25 mouse cellular contexts compared by ENCODE assay signal in genomic region chr1:42365648-42366324, GRCm38 (mm10).
A peak's percentile ranks its signal among the peaks of the same experiment; 100 is the strongest.
DNase-seq lines count a peak whose midpoint lies in the region; ATAC-seq lines count a peak whose summit lies in the region.
"Had no signal": no experiment of that assay in that cellular context is flagged by ENCODE, and none has a peak within 500 bp of the region (broad histone marks: within the 10 kb centered on the region; RNA-seq: fewer than 3 reads in every experiment).

No protein-coding gene starts in this region.

- H3K4me1 ChIP-seq in forebrain, embryonic 12.5 days = no peaks in the 10 kb centered on the region
- 0 out of 2 replicates have a peak, but pooled peaks cover 6% of the 10 kb centered on the region for H3K4me1 ChIP-seq in forebrain, embryonic 10.5 days
- H3K4me1 ChIP-seq in neural tube, embryonic 13.5 days (replicated peaks) = no peaks in the 10 kb centered on the region; the same call in 1 of the 2 replicates
- H3K4me1 ChIP-seq in neural tube, embryonic 15.5 days = 0 out of 2 replicates have a peak, but pooled peaks cover 2% of the 10 kb centered on the region
- H3K4me1 ChIP-seq in forebrain, embryonic 15.5 days = no peaks in the 10 kb centered on the region; the same call in 1 of the 2 replicates
- H3K4me1 ChIP-seq: embryonic facial prominence, embryonic 12.5 days; embryonic facial prominence, embryonic 15.5 days; heart, embryonic 12.5 days; heart, embryonic 15.5 days; intestine, embryonic 15.5 days had no signal

- no peak overlapping the region for H3K27ac ChIP-seq in forebrain, embryonic 12.5 days
- H3K27ac ChIP-seq in forebrain, embryonic 10.5 days = no peak overlapping the region
- H3K27ac ChIP-seq in neural tube, embryonic 13.5 days (replicated peaks) = peak overlapping the region; percentile 28; the same call in 1 of the 2 replicates
- no peak overlapping the region for H3K27ac ChIP-seq in neural tube, embryonic 15.5 days (replicated peaks)
- H3K27ac ChIP-seq in forebrain, embryonic 15.5 days (replicated peaks) = no peak overlapping the region; the same call in 1 of the 2 replicates
- H3K27ac ChIP-seq: embryonic facial prominence, embryonic 12.5 days; embryonic facial prominence, embryonic 15.5 days; heart, embryonic 15.5 days; hindbrain, embryonic 10.5 days; hindbrain, embryonic 13.5 days; intestine, embryonic 15.5 days had no signal

- 60% methylated on average over 4 of the region's 4 CpGs for WGBS in forebrain, embryonic 12.5 days
- WGBS in forebrain, embryonic 10.5 days = 91% methylated on average over 4 of the region's 4 CpGs
- 47% methylated on average over 4 of the region's 4 CpGs for WGBS in neural tube, embryonic 13.5 days
- 44% methylated on average over 4 of the region's 4 CpGs for WGBS in neural tube, embryonic 15.5 days
- 53% methylated on average over 4 of the region's 4 CpGs for WGBS in forebrain, embryonic 15.5 days

- H3K27me3 ChIP-seq in forebrain, embryonic 12.5 days = no peaks in the 10 kb centered on the region
- H3K27me3 ChIP-seq in forebrain, embryonic 10.5 days (ENCODE audit: poor library complexity, severe bottlenecking) = no peaks in the 10 kb centered on the region
- no peaks in the 10 kb centered on the region for H3K27me3 ChIP-seq in neural tube, embryonic 13.5 days
- H3K27me3 ChIP-seq in neural tube, embryonic 15.5 days (replicated peaks) = no peaks in the 10 kb centered on the region
- H3K27me3 ChIP-seq in forebrain, embryonic 15.5 days = no peaks in the 10 kb centered on the region
- H3K27me3 ChIP-seq: embryonic facial prominence, embryonic 12.5 days; embryonic facial prominence, embryonic 15.5 days; heart, embryonic 12.5 days; heart, embryonic 15.5 days; hindbrain, embryonic 13.5 days; intestine, embryonic 15.5 days had no signal

- no peak overlapping the region for H3K4me3 ChIP-seq in forebrain, embryonic 12.5 days (replicated peaks)
- H3K4me3 ChIP-seq in forebrain, embryonic 10.5 days = no peak overlapping the region
- H3K4me3 ChIP-seq in neural tube, embryonic 13.5 days = no peak overlapping the region
- no peak overlapping the region for H3K4me3 ChIP-seq in neural tube, embryonic 15.5 days (replicated peaks)
- no peak overlapping the region for H3K4me3 ChIP-seq in forebrain, embryonic 15.5 days
- H3K4me3 ChIP-seq: embryonic facial prominence, embryonic 12.5 days; embryonic facial prominence, embryonic 15.5 days; heart, embryonic 12.5 days; heart, embryonic 15.5 days; hindbrain, embryonic 10.5 days; hindbrain, embryonic 13.5 days; intestine, embryonic 15.5 days had no signal

- H3K9ac ChIP-seq in forebrain, embryonic 12.5 days = no peak overlapping the region
- H3K9ac ChIP-seq in neural tube, embryonic 13.5 days = no peak overlapping the region
- no peak overlapping the region for H3K9ac ChIP-seq in neural tube, embryonic 15.5 days (replicated peaks)
- H3K9ac ChIP-seq in forebrain, embryonic 15.5 days (replicated peaks) = no peak overlapping the region
- H3K9ac ChIP-seq: embryonic facial prominence, embryonic 12.5 days; embryonic facial prominence, embryonic 15.5 days; heart, embryonic 12.5 days; heart, embryonic 15.5 days; hindbrain, embryonic 13.5 days; intestine, embryonic 15.5 days had no signal

- no peak overlapping the region for H3K4me2 ChIP-seq in forebrain, embryonic 12.5 days
- H3K4me2 ChIP-seq in neural tube, embryonic 13.5 days = no peak overlapping the region
- H3K4me2 ChIP-seq in neural tube, embryonic 15.5 days = no peak overlapping the region
- no peak overlapping the region for H3K4me2 ChIP-seq in forebrain, embryonic 15.5 days (replicated peaks)
- H3K4me2 ChIP-seq: embryonic facial prominence, embryonic 12.5 days; embryonic facial prominence, embryonic 15.5 days; heart, embryonic 12.5 days; heart, embryonic 15.5 days; hindbrain, embryonic 13.5 days; intestine, embryonic 15.5 days had no signal

- ATAC-seq in forebrain, embryonic 12.5 days (ENCODE audit: low FRiP score) = peak; percentile 63; the same call in 1 of the 2 replicates
- ATAC-seq in neural tube, embryonic 13.5 days (ENCODE audit: low read depth) = 0 out of 2 replicates have a peak, but pooled peaks have one; percentile 47
- ATAC-seq in neural tube, embryonic 15.5 days (ENCODE audit: low FRiP score) = no peak
- ATAC-seq in forebrain, embryonic 15.5 days (replicated peaks) = peak; percentile 76
- no peak for ATAC-seq in megakaryocyte-erythroid progenitor cell, adult 5-6 weeks (replicated peaks; ENCODE audit: low FRiP score, low TSS enrichment, poor library complexity, severe bottlenecking)
- ATAC-seq: activated CD4-positive, CD25-positive, alpha-beta regulatory T cell, adult 4 months; hindbrain, embryonic 16.5 days; intestine, embryonic 15.5 days had no signal

- H3K36me3 ChIP-seq in forebrain, embryonic 12.5 days (replicated peaks) = no peaks in the 10 kb centered on the region
- no peaks in the 10 kb centered on the region for H3K36me3 ChIP-seq in forebrain, embryonic 10.5 days (replicated peaks)
- no peaks in the 10 kb centered on the region for H3K36me3 ChIP-seq in neural tube, embryonic 13.5 days
- no peaks in the 10 kb centered on the region for H3K36me3 ChIP-seq in neural tube, embryonic 15.5 days
- no peaks in the 10 kb centered on the region for H3K36me3 ChIP-seq in forebrain, embryonic 15.5 days
- H3K36me3 ChIP-seq: embryonic facial prominence, embryonic 12.5 days; embryonic facial prominence, embryonic 15.5 days; heart, embryonic 12.5 days; heart, embryonic 15.5 days; hindbrain, embryonic 10.5 days; hindbrain, embryonic 13.5 days; intestine, embryonic 15.5 days had no signal

- no peak for DNase-seq in forebrain, embryonic 10.5 days (ENCODE audit: extremely low spot score, low spot score)
- no peak for DNase-seq in embryo, embryonic 10.5 days (ENCODE audit: low spot score)
- DNase-seq: adrenal gland, adult 8-10 months; adrenal gland, postnatal 25 days; cerebellum, adult 18-20 months; cerebellum, adult 9-10 months; cerebellum, postnatal 14 days; gastrocnemius, postnatal 10 days; gastrocnemius, postnatal 36 days; heart, postnatal 10 days; heart, postnatal 36 days had no signal

- H3K9me3 ChIP-seq in forebrain, embryonic 12.5 days = no peaks in the 10 kb centered on the region
- H3K9me3 ChIP-seq in forebrain, embryonic 10.5 days = no peaks in the 10 kb centered on the region
- peaks cover 3% of the 10 kb centered on the region; the same call in 1 of the 2 replicates for H3K9me3 ChIP-seq in neural tube, embryonic 13.5 days
- H3K9me3 ChIP-seq in neural tube, embryonic 15.5 days (replicated peaks) = no peaks in the 10 kb centered on the region
- H3K9me3 ChIP-seq in forebrain, embryonic 15.5 days = no peaks in the 10 kb centered on the region
- H3K9me3 ChIP-seq: embryonic facial prominence, embryonic 12.5 days; embryonic facial prominence, embryonic 15.5 days; heart, embryonic 12.5 days; heart, embryonic 15.5 days; hindbrain, embryonic 10.5 days; hindbrain, embryonic 13.5 days; intestine, embryonic 15.5 days had no signal

Comparison
In these comparisons a context has a peak if more than half of its experiments do, and no peak if none do; other contexts are left out.
1. ATAC-seq: peak in forebrain, embryonic 12.5 days (single experiment), neural tube, embryonic 13.5 days (single experiment) and forebrain, embryonic 15.5 days (single experiment); none in neural tube, embryonic 15.5 days (single experiment) and megakaryocyte-erythroid progenitor cell, adult 5-6 weeks (single experiment).